Mouse (Mus musculus) bone marrow, adult 2 months (tissue): ENCODE data around the gene Rbm34. TPM values are rescaled to one million over a fixed set of nuclear protein-coding genes. Genes with fewer than 3 reads are reported as not detected.
"Not testable (repeated sequence)": the region's sequence is repeated elsewhere in the genome, so short reads cannot be mapped to it uniquely, and the experiment has no call there.

Experiments used
- H3K27ac ChIP-seq: fragments of 200-500 bp; 2 replicates; pipeline ENCODE4 v1.5.1; 2012; ENCODE audit warnings: low read depth, mild to moderate bottlenecking, control low read depth, inconsistent platforms, low read length; ENCODE audit not compliant: control insufficient read depth, poor library complexity, insufficient read depth
- H3K4me1 ChIP-seq: fragments of 200-500 bp; 2 replicates; pipeline ENCODE4 v1.6.1; 2011; ENCODE audit warnings: low read length; ENCODE audit not compliant: control insufficient read depth, insufficient read depth
- H3K4me3 ChIP-seq: fragments of 200-500 bp; replicated peaks from 2 replicates; pipeline ENCODE3; 2011; ENCODE audit warnings: mild to moderate bottlenecking, low read depth, low read length, control low read depth; ENCODE audit not compliant: control insufficient read depth
- CTCF ChIP-seq: fragments of 200-500 bp; IDR thresholded peaks from 2 replicates; pipeline ENCODE4 v1.5.1; 2011; ENCODE audit warnings: low read length, control low read depth; ENCODE audit not compliant: control insufficient read depth, insufficient read depth
- POLR2A ChIP-seq: fragments of 200-500 bp; IDR thresholded peaks from 2 replicates; pipeline ENCODE4 v1.6.1; 2011; ENCODE audit warnings: low read depth, mild to moderate bottlenecking, control low read depth, low read length, borderline replicate concordance; ENCODE audit not compliant: control insufficient read depth
- WGBS: fragments of 180-500 bp; shearing (Covaris S2); methylation state at CpG from one replicate; pipeline ENCODE4 v1.1.7; 2018; 5-methylcytosine and 5-hydroxymethylcytosine counted together
- polyA plus RNA-seq: library from polyadenylated mRNA; stranded (reverse); fragments of >200 nt; gene quantifications from 2 replicates; pipeline ENCODE4 v1.2.4, GENCODE M21; 2011; ENCODE audit warnings: low replicate concordance; ENCODE audit not compliant: missing spikeins, insufficient read depth, insufficient read length

Rbm34 gene
- polyA plus RNA-seq, 1 experiment = 17.9 TPM

- TF ChIP-seq POLR2A = no peak
- no peak for TF ChIP-seq CTCF
- 21% methylated on average over 27 of the region's 27 CpGs for WGBS
- no peak overlapping the region for H3K4me3 ChIP-seq
- no peaks in the 10 kb centered on the region for H3K4me1 ChIP-seq
- H3K27ac ChIP-seq = no peak overlapping the region
These were observed 8.4 kb upstream of the Rbm34 start for GRCm38 (mm10) chr8:126979091-126979920.

- 30% methylated on average over 2 of the region's 3 CpGs for WGBS
- not testable (repeated sequence) for H3K4me3 ChIP-seq, H3K4me1 ChIP-seq, H3K27ac ChIP-seq
These were observed 7.7 kb upstream of the Rbm34 start for GRCm38 (mm10) chr8:126978535-126978934.

GRCm38 (mm10) chr8:126978028-126978427 lies 7.2 kb upstream of the Rbm34 start:
- H3K27ac ChIP-seq = no peak overlapping the region
- WGBS = 78% methylated on average over 10 of the region's 10 CpGs
- TF ChIP-seq POLR2A (no peak), CTCF (no peak)

GRCm38 (mm10) chr8:126976608-126977348 lies 5.9 kb upstream of the Rbm34 start:
- Histone ChIP-seq H3K4me1 (peaks cover 1% of the 10 kb centered on the region; the same call in 1 of the 2 replicates), H3K4me3 (no peak overlapping the region), H3K27ac (no peak overlapping the region)
- WGBS = 72% methylated on average over 8 of the region's 8 CpGs
- no peak for TF ChIP-seq POLR2A
- TF ChIP-seq CTCF = no peak

More at GRCm38 (mm10) chr8:126978028-126978427, 7.2 kb upstream of the Rbm34 start:
- H3K4me3 ChIP-seq = no peak overlapping the region
- H3K4me1 ChIP-seq = peaks cover 1% of the 10 kb centered on the region; the same call in 1 of the 2 replicates

- peaks cover 1% of the 10 kb centered on the region; the same call in 1 of the 2 replicates for H3K4me1 ChIP-seq
- WGBS = 8% methylated on average over 1 of the region's 1 CpGs
- H3K4me3 ChIP-seq = no peak overlapping the region
- H3K27ac ChIP-seq = no peak overlapping the region
- TF ChIP-seq CTCF = no peak
- no peak for TF ChIP-seq POLR2A
These were observed 4.8 kb upstream of the Rbm34 start for GRCm38 (mm10) chr8:126975706-126976105.

- peaks cover 3% of the 10 kb centered on the region for H3K4me1 ChIP-seq
- no peak overlapping the region for H3K27ac ChIP-seq
- no peak overlapping the region for H3K4me3 ChIP-seq
- no peak for TF ChIP-seq CTCF
- no peak for TF ChIP-seq POLR2A
- whole genome bisulfite sequencing = 51% methylated on average over 4 of the region's 4 CpGs
These were observed 3.6 kb upstream of the Rbm34 start for GRCm38 (mm10) chr8:126974511-126974910.

- no peak overlapping the region for H3K27ac ChIP-seq
These were observed 2.9 kb upstream of the Rbm34 start for GRCm38 (mm10) chr8:126973686-126974265.

GRCm38 (mm10) chr8:126972649-126973048 lies 1.8 kb upstream of the Rbm34 start:
- H3K4me1 ChIP-seq = peaks cover 3% of the 10 kb centered on the region
- WGBS = 36% methylated on average over 2 of the region's 2 CpGs
- no peak overlapping the region for H3K27ac ChIP-seq
- no peak overlapping the region for H3K4me3 ChIP-seq
- TF ChIP-seq POLR2A = no peak
- TF ChIP-seq CTCF = no peak

More at GRCm38 (mm10) chr8:126973686-126974265, 2.9 kb upstream of the Rbm34 start:
- TF ChIP-seq POLR2A (no peak), CTCF (no peak)
- WGBS = 19% methylated on average over 9 of the region's 9 CpGs
- H3K4me3 ChIP-seq = no peak overlapping the region
- H3K4me1 ChIP-seq = peaks cover 3% of the 10 kb centered on the region
